Mouse (Mus musculus): ENCODE measurements around the gene Nme8.

The Nme8 gene

GRCm38 (mm10) chr13:19697790-19698189, at the start of gene Nme8:
Gene Nme8, minus strand, starts transcription at chr13:19697794.
- DNase-seq (ENCODE audit: low read depth, low spot score): no peak

GRCm38 (mm10) chr13:19745741-19746140, 48.1 kb upstream of the Nme8 start:
- no peak for DNase-seq (ENCODE audit: low read depth, low spot score)

GRCm38 (mm10) chr13:19744536-19744935, 46.9 kb upstream of the Nme8 start:
- DNase-seq (ENCODE audit: low read depth, low spot score): no peak

- no peak for DNase-seq (ENCODE audit: low read depth, low spot score)
These were observed 37.0 kb upstream of the Nme8 start for GRCm38 (mm10) chr13:19734597-19734996.

- no peak for DNase-seq (ENCODE audit: low read depth, low spot score)
These were observed 33.2 kb upstream of the Nme8 start for GRCm38 (mm10) chr13:19730826-19731225.

- DNase-seq (ENCODE audit: low read depth, low spot score): no peak
These were observed 21.4 kb upstream of the Nme8 start for GRCm38 (mm10) chr13:19718954-19719353.

- no peak for DNase-seq (ENCODE audit: low read depth, low spot score)
These were observed 19.6 kb upstream of the Nme8 start for GRCm38 (mm10) chr13:19717201-19717600.

- DNase-seq (ENCODE audit: low read depth, low spot score): no peak
These were observed 6.2 kb upstream of the Nme8 start for GRCm38 (mm10) chr13:19703806-19704205.

GRCm38 (mm10) chr13:19701443-19702078, 4.0 kb upstream of the Nme8 start:
- peak; percentile 53 for DNase-seq (ENCODE audit: low read depth, low spot score)

GRCm38 (mm10) chr13:19700733-19701442, 3.3 kb upstream of the Nme8 start:
- no peak for DNase-seq (ENCODE audit: low read depth, low spot score)

- peak; percentile 41 for DNase-seq (ENCODE audit: low read depth, low spot score)
These were observed 1.1 kb upstream of the Nme8 start for GRCm38 (mm10) chr13:19698524-19699173.

- DNase-seq (ENCODE audit: low read depth, low spot score): no peak
These were observed 7.2 kb downstream of the Nme8 start for GRCm38 (mm10) chr13:19690417-19690816.

- DNase-seq (ENCODE audit: low read depth, low spot score): no peak
These were observed 7.6 kb downstream of the Nme8 start for GRCm38 (mm10) chr13:19689971-19690370.

- DNase-seq (ENCODE audit: low read depth, low spot score): peak; percentile 21
These were observed 13.6 kb downstream of the Nme8 start for GRCm38 (mm10) chr13:19684007-19684406.

- DNase-seq (ENCODE audit: low read depth, low spot score): no peak
These were observed 14.5 kb downstream of the Nme8 start for GRCm38 (mm10) chr13:19682879-19683640.

GRCm38 (mm10) chr13:19674601-19675000, 23.0 kb downstream of the Nme8 start:
- no peak for DNase-seq (ENCODE audit: low read depth, low spot score)

GRCm38 (mm10) chr13:19674025-19674424, 23.6 kb downstream of the Nme8 start:
- no peak for DNase-seq (ENCODE audit: low read depth, low spot score)

- no peak for DNase-seq (ENCODE audit: low read depth, low spot score)
These were observed 29.0 kb downstream of the Nme8 start for GRCm38 (mm10) chr13:19668355-19669140.

- DNase-seq (ENCODE audit: low read depth, low spot score): no peak
These were observed 45.2 kb downstream of the Nme8 start for GRCm38 (mm10) chr13:19652405-19652804.

- DNase-seq (ENCODE audit: low read depth, low spot score): no peak
These were observed 47.8 kb downstream of the Nme8 start for GRCm38 (mm10) chr13:19649824-19650223.

- DNase-seq (ENCODE audit: low read depth, low spot score): no peak
These were observed 53.4 kb downstream of the Nme8 start for GRCm38 (mm10) chr13:19644225-19644624.
